Mouse (Mus musculus) T-helper 1 cell (primary cell): ENCODE results near the gene Pex11g.

Source experiments
- in situ Hi-C: fragments of 300-600 bp; cut with MboI, MseI; formaldehyde crosslinking; loops from one replicate; pipeline ENCODE4 v1.15.1; 2025; ENCODE audit warnings: high pct_unique_total_duplicates

The Pex11g gene

DNA sequence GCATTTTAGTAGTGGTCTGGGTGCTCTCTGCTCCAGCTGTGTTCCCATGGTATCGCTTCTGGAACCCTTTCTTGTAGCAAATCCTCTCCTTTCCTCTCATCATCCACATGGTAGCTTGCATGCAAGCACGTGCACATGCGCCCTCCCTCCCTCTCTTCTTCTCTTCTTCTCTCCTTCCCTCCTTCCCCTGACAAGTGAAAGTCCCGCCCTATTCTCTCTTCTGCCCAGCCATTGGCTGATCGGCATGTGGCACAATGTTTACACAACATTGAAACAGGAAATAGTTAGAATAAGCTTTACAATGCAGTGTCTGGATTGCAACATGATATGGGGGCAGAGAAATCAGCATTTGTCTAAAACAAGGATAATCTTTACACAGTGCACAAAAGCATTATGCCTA is 14.1 kb upstream of the Pex11g start:
- in situ Hi-C loops: no loop called here

DNA sequence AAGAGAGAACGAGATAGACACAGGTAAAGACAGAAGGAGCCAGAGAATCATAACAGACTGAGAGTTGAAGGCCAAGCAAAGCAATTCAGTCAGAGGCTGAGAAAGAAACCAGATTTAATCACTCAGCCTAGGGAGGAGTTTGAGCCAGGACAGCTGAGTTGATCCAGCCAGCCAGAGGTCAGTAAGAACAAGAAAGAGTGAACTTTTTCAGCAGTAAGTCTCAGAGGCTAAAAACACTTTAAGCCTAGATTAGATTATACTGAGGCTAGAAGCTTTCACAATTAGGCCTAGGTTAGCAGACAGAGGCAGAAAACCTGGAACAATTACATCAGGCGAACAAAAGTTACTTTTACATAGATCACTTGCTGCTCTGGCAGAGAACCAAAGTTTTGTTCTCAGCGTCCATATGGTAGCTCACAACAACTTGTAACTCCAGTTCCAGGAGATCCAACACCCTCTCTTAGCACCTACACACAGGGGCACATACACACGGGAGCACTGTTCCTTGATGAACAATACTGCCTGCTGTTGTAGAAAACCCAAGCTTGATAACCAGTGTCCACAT is 12.8 kb upstream of the Pex11g start:
- in situ Hi-C loops: no loop called here

DNA sequence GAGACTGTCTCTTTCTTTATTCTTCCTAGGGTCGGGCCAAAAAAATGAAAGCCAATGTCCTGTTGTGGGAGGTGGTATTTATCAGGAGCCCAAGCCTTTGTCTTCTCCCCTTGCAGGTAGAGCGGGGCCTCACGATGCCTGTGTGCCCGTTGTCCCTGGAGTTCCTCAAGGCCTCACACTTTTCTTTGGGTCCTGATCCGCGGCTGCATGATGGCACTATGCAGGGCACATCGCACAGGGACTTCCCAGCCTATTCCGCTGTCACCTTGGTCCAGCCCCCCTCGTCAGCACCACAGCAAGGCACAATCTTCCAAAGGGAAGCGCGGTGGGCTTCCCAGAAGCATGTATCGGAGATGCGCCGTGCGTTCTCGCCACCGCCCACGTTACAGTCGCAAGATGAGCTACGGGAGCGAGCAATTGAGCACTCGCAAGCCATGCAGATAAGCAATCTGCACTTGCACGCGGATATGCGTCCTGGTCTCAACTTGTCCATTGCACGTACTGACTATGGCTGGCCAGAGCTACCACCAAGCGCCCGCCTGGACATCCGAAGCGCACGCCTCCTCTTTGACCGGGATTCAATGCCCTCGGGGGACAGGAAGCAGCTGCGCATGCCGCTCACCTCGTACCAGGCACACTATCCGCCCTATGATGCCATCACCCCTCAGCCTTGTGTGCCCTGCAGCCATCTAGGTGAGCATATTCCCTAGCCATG is 8.4 kb upstream of the Pex11g start:
- in situ Hi-C loops: no loop called here

DNA sequence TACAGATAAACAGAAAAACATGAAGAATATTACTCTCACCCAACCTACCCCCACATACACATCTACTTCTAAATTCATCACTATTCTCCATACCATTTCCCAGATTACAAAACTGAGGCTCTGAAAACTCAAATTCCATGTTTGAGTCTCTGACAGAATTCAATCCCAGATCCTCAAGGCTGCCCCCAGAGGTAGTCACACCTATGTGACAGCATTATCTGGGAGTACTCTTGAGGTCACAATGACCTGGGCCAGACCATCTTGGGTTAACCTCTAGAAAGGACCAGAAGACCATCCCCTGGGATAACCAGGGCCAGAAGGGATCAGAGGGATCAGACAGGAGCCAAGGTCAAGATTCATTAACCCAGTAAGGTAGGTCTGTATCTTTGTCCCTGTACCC is 3.1 kb upstream of the Pex11g start, which contains the start of gene Tex45:
TSS of gene Tex45 (plus strand) at position 301 of the 400 bp plus-strand sequence.
- in situ Hi-C loops: no loop called here

DNA sequence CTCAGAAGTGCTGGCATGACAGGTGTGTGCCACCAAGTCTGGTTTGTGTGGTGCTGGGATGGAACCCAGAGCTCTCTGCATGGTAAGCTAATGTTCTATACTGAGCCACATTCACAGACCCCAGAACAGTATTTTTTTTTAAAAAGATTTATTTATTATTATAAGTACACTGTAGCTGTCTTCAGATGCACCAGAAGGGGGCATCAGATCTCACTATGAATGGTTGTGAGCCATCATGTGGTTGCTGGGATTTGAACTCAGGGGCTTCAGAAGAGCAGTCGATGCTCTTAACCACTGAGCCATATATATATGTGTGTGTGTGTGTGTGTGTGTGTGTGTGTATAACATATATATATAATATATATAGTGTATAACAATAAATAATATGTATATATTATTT is 1.4 kb upstream of the Pex11g start:
- in situ Hi-C loops: loop anchor here (5.0 kb wide), 1 partner anchor 203 kb away; the partner anchor contains the start of gene Fcor

DNA sequence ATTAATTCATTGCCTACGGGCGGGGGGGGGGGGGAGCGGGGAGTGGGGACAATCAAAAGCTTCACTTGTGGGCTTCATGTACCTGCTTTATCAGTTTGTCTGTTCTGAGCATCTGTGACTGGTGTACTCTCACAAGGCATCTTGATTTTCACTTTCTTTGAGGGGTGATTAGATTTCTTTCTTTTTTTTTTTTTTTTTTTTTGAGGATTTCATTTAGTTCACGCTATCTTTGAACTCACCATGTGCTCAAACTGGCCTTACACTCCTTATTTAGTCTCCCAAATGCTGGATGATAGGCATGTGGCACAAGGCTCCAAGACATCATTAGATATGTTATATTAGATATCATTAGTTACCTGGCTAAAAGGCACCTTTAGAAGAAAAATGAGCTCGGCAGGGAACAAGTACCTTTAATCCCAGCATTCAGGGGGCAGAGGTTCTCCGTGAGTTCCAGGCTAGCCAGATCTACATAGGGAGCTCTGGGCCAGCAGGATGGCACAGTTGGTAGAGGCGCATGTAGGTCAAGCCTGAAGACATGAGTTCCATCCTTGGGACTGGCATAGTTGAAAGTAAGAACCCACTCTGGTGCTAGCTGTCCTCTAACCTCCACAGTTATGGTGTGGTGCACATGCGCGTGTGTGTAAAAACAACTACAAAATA is 536 bp upstream of the Pex11g start:
- in situ Hi-C loops: loop anchor here (5.0 kb wide), 1 partner anchor 204 kb away; the partner anchor contains the start of gene Fcor

DNA sequence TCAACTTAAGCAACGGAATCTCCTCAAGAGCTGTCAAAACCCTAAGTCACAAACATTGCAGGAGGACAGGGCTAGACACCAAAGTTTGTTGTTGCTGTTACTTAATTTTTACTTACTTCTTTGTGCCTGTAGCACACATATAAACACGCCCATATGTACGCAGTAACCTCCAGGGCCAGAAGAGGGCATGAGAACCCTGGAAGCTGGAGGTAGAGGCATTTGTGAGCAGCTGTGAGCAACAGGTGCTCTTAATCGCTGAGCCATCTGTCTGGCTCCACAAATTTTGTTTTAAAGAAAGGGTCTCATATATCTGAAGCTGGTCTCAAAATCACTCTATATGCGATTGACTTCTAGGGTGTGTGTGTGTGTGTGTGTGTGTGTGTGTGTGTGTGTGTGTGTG is 3.2 kb downstream of the Pex11g start:
- in situ Hi-C loops: no loop called here

DNA sequence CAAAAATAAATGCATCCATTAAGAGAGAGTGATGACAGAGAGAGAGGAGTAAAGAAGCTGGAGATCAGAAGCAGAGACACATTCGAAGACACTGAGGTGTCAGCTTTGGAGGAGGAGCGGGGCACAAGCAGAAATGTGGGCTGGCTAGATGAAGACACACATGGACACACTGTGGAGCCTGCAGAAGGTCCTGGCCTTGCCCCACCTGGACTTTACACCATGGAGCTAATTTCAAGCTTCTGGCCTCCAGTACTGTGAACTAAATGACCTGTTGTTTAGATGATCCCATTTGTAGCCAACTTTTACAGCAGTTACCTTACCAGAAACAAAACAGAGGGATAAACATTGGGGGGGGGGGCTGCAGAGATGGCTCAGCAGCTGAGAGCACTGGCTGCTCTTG is 4.2 kb downstream of the Pex11g start:
- in situ Hi-C loops: no loop called here

DNA sequence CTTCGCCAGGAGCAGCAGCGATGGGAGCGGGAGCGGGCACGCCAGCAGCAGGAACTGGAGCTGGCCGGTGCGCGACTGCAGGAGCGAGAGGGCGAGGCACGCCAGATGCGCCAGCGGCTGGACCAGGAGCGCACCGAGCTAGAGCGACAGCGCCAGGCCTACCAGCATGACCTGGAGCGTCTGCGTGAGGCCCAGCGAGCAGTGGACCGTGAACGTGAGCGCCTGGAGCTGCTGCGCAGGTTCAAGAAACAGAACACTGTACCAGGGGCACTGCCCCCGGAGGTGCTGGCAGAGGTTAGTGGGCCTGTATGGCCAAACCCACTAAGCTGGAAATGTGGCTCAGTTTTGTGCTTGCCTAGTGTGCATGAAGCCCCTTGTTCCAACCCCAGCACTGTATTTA is 15.5 kb downstream of the Pex11g start:
- in situ Hi-C loops: no loop called here

DNA sequence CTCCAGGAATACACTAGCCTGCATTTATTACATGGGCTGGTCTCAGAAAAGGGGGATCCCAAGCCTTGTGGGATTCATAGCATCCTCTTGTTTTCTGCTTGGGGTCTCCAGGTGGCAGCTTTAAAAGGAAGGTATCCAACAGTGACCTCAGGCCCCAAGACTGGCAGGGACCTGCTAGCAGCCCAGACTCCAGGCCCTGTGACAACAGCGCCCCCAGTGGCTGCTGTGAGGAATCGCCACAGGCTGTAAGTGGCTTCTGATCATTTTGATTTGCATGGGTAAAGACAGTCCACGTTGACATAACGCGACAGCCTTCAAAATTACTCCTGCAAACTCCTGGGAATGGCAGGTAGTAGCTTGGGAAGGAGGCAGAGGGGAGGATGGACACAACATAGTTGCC is 16.8 kb downstream of the Pex11g start:
- in situ Hi-C loops: no loop called here

DNA sequence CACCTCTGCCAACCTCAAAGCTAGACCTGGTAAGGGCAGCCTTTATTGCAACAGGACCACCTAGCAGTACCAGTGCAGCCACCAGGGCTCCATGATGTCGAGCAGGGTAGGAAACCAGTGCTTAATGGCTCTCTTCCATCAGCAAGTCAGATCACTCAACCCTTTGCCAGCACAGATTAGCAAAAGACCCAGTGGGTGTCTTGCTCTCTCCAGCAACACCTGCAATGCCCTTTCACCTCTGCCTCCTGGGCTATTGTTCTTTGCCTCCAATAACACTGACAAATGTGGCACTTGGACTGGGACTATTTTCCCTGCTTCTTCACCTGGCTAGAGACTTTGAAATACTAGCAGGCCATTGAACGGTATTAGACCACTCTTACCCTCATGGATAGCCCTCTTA is 18.3 kb downstream of the Pex11g start:
- in situ Hi-C loops: no loop called here

DNA sequence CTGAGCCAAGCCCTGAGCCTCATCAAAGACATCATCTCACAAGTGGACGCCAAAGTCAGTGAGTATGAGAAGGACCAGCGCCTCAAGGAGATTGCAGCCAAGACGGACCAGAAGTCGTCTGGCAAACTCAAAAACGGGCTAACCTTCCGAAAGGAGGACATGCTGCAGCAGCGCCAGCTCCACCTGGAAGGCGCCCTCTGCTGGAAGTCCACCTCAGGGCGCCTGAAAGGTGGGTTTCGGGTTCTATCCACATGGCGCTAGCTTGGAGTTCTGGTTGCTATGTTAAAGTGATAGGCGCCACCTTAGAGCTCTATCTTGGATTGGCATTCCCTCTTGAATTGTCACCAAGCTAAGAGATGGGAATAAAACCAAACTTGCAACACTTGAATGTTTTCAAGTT is 28.0 kb downstream of the Pex11g start:
- in situ Hi-C loops: no loop called here

DNA sequence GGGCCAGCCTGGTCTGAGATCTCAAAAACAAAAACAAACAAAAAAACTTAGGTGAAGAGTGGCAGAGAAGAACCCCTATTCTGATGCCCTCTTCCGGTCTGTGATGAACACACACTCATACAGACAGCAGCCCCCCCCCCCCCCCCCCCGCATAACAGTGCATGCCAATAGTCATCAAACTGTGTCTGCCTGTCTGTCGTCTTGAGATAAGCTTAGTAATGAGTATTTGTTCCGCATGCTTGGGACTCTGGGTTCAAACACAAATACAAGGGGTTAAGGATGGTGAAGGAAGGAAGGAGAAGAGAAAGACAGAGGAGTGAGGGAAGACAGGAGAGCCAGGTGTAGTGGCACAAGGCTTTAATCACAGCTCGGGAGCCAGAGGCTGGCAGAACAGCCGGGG is 31.0 kb downstream of the Pex11g start:
- in situ Hi-C loops: no loop called here

DNA sequence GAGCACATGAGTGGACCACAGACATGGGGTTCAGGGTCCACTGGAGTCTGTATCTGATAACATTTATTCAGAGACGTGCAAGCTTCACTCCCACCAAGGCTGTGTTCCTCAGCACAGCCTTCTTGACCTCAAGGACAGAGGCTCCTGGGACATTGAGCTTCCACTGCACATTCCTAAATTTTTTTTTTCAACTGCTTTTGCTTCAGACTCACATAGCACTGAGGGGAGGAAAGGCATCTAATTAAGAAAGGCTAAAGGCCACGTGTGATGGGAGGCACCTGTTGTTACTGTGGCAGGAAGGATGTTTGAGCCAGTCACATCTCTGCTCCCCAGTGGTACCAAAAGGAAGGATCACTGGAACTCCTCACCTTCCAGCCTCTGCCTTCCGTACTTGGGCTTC is 36.4 kb downstream of the Pex11g start:
- in situ Hi-C loops: no loop called here

DNA sequence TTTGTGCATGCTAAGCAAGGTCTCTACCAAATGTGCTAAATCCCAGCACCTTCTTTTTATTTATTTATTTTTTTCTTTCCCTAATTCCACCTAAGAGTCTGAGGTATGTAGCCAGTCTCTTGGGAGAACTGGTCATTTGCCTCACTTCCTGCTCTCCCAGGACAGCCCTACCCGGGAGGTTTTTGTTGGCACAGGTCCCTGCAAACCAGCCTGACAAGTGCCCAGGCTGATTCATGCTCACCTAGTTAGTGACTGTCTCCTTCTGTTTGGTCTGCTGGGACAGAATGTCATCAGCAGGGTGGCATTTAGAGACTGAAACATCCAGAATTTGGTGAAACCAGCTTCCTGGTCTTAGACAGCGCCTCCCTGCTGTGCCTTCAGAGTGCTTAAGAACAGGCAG is 37.5 kb downstream of the Pex11g start:
- in situ Hi-C loops: no loop called here

DNA sequence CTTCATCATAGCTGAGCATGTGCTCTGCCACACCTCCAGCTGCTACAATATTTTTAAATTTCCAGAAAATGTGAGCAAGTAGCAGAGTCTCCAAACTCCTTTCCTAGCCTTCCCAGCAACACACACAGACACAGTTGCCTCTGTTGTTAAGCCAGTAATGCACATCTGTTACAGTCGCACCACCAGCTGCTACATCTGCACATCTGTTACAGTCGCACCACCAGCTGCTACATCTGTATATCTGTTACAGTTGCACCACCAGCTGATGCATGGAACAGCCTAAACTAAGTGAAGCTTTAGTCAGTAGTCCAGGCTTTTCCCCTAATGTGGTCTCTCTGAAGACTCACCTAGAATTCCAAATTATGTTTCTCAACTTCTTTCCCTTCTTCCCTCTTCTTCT is 39.1 kb downstream of the Pex11g start:
- in situ Hi-C loops: no loop called here

DNA sequence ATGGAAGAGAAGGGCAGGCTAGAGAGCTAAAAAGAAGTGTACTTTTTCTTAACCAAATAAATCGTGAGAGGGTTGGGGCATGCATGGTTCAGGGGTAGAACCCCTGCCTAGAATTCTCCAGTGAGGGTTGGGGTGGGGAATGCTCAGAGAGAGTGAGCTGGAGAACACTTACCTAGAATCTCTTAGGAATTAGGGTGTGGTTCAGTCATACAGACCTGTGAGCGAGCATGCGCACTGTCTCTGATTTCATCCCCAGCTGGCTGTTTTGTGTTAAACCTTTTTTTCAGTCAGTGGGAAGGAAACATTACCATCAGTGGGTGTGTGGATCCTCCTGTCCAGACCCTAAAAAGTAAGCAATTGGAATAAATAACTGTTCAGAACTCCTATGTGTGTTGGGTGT is 41.3 kb downstream of the Pex11g start:
- in situ Hi-C loops: no loop called here

DNA sequence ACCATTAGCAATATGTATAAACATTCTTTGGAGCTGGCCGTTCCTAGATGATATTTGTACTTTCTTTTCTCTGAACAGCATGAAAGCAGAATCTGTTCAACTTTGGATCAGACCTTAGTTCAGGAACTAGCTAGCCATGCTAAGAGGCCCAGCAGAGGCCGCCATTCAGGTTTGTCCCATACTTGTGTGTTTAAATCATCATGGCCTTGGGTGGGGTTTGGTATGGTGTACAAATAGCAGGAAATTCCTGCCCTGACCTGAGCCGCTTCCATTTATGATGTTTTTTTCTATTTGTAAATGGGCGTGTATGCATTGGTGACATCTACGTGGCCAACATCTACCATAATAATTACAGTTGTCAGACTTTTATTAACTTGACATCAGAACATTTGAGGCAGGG is 42.3 kb downstream of the Pex11g start:
- in situ Hi-C loops: no loop called here

DNA sequence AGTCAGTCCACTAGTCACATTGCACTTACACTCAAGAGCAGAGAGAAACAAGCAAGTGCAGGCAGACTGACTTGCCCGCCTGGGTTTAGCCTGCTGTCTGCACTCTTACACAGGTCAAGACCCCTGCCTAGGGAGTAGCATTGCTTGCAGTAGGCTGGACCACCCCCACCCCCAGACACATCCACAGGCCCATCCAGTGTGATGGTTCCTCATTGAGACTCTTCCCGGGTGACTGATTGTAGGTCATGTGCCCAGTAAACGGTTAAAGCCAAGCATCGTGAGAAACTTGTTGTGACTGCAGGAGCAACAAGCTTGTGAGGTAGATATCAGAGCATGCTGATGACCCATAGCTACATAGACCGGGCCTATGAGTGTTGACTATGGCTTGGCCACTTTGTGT is 46.0 kb downstream of the Pex11g start:
- in situ Hi-C loops: no loop called here

DNA sequence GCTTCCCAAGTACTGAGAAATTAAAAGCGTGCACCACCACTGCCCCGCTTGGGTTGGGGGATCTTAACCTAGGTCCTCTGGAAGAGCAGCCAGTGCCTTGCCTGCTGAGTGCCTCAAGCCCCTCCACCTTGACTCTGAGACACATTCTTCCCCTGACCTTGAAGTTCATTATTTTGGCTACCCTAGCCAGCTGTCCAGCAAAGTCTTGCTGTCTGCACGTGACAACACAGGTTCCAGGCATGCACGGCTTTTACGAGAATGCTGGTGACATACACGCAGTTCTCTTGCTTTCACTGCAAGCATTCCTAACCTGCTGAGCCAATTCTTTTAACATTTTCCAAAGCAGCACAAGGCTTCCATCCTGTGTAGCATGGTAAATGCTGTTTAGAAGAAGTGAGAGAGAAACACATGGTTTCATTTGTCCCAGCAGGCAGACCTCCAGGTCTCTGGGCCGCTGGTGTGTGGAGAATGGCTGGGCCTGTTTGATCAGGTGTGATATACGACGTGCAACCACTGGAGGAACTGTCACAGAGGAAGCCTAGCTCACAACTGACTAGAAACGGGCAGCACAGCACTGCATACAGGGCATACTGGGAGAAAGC is 47.3 kb downstream of the Pex11g start:
- in situ Hi-C loops: no loop called here

DNA sequence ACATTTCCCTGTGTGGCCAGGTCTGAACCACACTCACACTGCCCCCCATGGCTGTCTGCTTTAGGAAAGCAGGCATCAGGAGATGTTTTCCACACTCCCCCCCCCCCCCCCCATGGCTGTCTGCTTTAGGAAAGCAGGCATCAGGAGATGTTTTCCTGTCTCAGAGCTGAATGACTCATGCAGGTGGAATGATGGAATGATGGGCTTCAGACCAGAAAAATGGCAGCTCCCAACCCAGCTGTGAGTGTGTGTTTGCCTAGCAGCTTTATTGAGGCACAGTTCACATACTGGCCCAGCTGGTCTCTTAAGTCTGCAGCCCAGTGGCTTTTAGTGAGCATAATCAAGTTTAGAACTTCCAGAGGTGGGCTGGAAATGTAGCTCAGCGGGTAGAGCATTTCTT is 49.4 kb downstream of the Pex11g start:
- in situ Hi-C loops: no loop called here

DNA sequence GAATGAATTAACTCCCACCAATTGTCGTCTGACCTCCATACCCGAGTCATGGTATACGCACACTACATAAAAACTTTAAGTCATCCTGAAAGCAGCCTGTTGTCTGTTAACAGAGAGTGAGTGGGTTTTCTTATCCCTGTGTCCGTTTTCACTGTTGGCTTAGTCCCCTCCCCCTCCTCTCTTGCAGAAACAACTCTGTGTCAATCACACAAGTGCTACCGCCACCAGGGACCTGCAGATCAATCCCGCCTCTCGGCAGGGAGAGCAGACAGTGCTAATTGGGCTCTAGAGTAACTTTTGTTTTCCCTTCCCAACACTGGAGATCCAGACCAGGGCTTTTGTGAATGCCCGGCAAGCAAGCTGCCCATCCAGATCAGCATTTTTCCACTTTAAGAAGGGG is 50.0 kb downstream of the Pex11g start:
- in situ Hi-C loops: no loop called here

DNA sequence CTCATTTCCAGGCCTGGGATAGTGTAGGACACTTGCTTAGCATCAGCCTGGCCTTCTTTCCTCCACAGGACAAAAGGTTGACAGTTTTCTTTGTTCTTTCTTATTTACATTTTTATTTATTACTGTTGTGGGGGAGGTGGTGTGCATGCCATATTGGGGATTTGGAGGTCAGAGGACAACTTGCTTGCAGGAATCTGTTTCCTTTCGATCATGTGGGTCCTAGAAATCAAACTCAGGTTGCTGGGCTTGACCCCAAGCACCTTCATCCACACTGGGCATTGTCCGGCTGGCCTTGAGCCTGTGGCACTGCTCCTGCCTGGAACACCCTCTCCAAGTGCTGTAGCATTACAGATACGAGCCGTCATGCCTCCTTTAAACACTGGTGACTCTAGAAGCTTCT is 50.6 kb downstream of the Pex11g start:
- in situ Hi-C loops: no loop called here
